Mouse (Mus musculus) embryonic stem cell, embryonic (primary cell): ENCODE results near the gene Fxyd5.

Experiments
- CTCF ChIA-PET, 4 experiments: fragments of 300-600 bp in 2 of 4; fragments of 350-600 bp in 2 of 4; sonication (Branson Sonifier 250); formaldehyde crosslinking; loops; one replicate each; lab custom pipeline; 2022; ENCODE audit warnings: inconsistent platforms in 2 of 4; lab: Charles Lee
- POLR2A ChIA-PET, 4 experiments: fragments of 300-600 bp in 2 of 4; fragments of 350-600 bp in 2 of 4; sonication (Branson Sonifier 250); formaldehyde crosslinking; loops; one replicate each; lab custom pipeline; 2022; ENCODE audit warnings: antibody characterized with exemption in 4 of 4, inconsistent platforms in 1 of 4; lab: Charles Lee

Fxyd5 gene

DNA sequence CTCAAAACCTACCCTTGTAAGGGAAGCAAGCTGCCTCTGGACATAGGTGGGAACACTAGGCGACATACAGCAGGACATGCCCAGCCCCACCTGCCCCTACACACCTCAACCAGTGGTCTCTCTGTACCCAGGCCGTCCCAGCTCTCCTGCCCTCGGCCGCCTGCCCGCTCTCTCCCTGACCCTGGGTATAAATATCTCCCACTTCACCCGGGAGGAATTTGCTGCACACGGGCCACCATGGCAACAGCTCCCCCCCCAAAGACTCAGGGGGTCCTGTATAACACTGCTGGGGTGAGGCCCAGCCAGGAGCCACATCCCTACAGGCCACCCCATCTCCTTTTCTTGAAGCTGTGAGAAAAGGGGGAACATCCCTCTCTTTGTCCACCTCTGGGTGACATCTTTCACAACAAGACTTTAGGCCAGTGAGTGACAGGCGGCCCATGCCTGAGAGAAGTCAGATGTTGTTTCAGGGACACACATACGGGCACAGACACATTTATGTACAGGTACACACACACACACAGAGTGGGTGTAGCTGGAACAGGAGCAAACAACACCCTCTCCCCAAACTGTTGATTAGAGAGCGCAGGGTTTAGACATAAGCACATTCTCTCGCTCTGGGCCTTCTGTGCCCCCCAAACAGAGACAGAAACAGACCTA, 12.5 kb upstream of the Fxyd5 start:
- ChIA-PET POLR2A (interaction anchor here in 2 of 4 experiments (0.5 to 2.0 kb wide), 3 partner anchors 13 to 141 kb away, joined by 3 to 5 read pairs (median 4); partner anchors contain the start of gene Fxyd5 (in 1 of the 2)), CTCF (interaction anchor here in 2 of 4 experiments (0.6 to 1.8 kb wide), 5 partner anchors 23 to 107 kb away, joined by 3 to 5 read pairs (median 4); no protein-coding TSS in a partner anchor)

DNA sequence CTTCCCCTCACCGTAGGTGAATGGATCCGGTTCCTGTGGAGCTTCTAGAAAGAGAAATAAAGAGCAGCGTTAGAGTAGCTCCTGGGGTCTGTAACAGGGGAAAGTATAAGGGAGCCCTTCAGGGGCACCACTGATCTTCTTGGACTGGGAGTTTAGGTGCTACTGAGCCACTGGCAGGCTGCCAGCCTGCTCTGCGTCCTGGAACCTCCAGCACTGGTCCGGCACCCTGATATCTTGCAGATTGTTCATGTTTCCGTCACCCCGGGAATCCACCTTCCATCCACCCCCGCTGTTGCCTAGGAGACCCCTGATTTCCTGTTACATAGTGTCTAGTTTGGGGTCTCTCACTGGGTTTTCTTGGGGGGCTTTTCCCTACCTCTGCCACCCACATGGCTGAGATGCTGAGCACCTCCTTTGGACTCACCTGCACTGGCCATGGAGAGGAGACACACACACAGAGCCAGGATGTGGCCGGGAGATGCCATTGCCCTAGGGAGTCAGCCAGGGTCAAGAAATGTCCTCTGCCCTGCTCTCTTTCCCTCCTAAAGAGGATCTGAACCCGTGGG, 11.7 kb upstream of the Fxyd5 start:
- ChIA-PET CTCF (interaction anchor here in 2 of 4 experiments (1.0 to 3.5 kb wide), 6 partner anchors 12 to 44 kb away, joined by 3 to 15 read pairs (median 9); partner anchors contain the start of gene Fxyd5 (in 1 of the 2)), POLR2A (interaction anchor here in 2 of 4 experiments (0.7 to 2.0 kb wide), 4 partner anchors 12 to 293 kb away, joined by 3 to 8 read pairs (median 4); partner anchors contain the start of gene Fxyd5 (in 1 of the 2))

DNA sequence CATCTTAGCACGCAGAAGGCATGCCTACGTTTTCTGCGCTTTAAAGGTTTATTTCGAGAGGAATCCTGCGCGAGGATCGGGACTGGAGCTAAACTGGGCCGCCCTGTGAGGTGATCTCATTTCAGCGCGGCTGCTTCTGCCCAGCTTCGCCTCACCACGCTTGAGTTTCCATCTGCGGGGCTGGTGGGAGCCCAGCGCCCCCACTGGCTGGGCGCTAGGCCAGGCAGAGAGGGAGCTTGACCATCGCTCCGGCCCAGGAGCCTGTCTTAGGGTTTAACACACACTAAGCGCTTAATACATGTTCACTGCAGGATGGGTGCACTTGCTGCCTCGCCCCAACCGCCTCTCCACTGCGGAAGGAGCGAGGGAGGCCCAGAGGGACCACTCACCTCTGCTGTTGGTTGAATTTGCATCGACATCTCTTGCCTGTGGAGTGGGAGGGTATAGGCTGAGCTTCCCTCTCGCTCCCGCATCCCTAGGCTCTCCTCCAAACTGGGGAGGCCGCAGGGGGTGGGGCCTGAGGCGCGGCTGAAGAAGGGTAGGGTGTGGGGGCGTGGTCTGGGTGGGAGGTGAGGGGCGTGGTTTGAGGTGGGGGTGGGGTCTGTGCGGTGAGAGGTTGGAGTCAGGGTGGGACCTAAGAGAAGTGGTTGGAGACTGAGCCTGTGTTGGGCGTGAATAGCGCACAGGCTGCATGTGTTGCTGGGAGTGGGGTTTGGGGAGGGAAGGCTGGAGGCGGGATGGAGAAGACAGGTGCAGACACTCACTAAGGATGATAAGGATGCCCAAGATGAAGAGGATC, 10.6 kb upstream of the Fxyd5 start:
- POLR2A ChIA-PET, result interaction anchor here (0.5 to 2.0 kb wide), 13 partner anchors 9 to 485 kb away, joined by 3 to 5 read pairs (median 3); partner anchors contain the start of genes Fam187b (in 1 of the 4), Fxyd5 (in 1 of the 4) and Haus5 (in 1 of the 4)
- CTCF ChIA-PET, result interaction anchor here (0.6 to 3.5 kb wide), 27 partner anchors 10 to 731 kb away, joined by 3 to 15 read pairs (median 4); partner anchors contain the start of genes E130208F15Rik (in 1 of the 4), Fam187b (in 1 of the 4) and Fxyd5 (in 1 of the 4)

DNA sequence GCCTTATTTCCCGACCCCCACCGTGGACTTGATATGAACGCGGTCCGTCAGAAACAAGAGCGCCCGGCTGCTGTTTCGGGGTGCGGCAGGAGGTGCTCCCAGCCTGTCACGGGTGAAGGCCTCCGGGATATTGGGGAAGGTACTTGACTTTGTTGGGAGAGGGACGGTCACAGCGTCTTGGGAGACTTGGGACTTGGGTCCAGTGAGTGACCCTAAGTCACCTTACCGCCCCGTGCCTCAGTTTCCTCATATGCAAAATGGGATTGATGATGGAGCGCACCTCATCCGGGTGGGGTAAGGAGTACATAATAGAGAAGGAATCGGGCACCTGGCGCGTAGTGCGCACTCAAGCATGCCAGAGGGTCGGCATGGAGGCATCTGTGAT, 10.0 kb upstream of the Fxyd5 start:
- CTCF ChIA-PET, result interaction anchor here (0.6 to 3.5 kb wide), 24 partner anchors 10 to 731 kb away, joined by 3 to 15 read pairs (median 4); partner anchors contain the start of genes E130208F15Rik (in 1 of the 4) and Fam187b (in 1 of the 4)
- POLR2A ChIA-PET, result interaction anchor here (0.5 to 1.1 kb wide), 10 partner anchors 11 to 485 kb away, joined by 3 to 5 read pairs (median 3); partner anchors contain the start of genes Fam187b (in 1 of the 4) and Haus5 (in 1 of the 4)

DNA sequence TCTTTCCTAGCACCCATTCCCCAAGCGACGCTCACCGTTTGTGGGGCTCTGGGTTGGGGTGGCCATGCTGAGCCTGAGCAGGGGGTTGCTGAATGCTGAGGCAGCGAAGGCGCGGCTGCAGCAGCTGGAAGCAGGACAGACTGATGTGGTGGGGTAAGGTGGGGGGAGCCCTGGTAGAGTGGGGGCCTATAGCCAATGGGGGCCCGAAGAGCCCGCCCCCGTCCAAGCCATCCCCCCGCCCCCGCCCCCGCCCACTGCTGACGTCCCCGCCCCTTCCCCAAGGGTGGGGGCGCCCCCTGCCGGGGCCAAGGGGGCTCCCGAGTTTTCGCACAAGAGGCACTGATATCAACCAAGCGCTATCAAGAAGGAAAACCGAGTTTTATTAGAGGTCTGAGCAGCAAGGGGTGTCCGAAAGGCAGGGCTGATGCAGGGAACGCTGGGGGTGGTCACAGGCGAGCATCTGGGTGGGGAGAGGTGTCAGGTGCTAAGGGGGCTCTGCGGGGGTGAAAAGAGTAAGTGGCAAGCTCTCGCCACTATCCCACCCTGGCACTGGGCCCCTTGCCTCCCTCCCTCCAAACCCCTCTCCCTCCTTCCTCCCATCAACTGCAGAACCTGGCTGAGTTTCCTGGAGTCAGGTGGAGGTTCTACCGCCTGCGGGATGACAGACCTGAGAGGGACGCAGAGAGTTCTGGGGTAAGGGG, 9.2 kb upstream of the Fxyd5 start, which contains the start of gene Fxyd7:
Gene Fxyd7 (minus strand): TSS at position 147 of the 701 bp plus-strand sequence.
- ChIA-PET CTCF (interaction anchor here in 3 of 4 experiments (0.6 to 3.5 kb wide), 14 partner anchors 9 to 105 kb away, joined by 3 to 15 read pairs (median 3); no protein-coding TSS in a partner anchor), POLR2A (interaction anchor here in 2 of 4 experiments (0.5 to 0.9 kb wide), 4 partner anchors 16 to 382 kb away, joined by 3 to 4 read pairs (median 4); no protein-coding TSS in a partner anchor)

DNA sequence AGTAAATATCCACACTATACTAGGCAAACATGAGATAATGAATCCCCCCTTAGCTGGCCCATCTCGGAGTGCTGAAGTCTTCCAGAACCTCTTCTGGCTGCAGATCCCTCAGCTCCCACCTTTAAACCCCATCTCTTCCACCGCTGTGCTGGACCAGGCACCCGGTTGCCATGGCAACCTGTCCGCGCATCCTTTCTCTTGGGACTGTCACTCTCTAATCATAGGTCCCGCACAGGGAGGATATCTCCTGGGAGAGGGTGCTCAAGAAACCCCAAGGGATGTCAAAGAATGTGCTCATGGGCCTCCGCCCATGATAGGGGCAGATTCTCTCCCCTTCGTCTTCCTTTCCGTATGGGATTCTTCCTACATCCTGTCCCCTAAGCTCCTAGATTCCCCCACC, 8.6 kb upstream of the Fxyd5 start:
- ChIA-PET CTCF (interaction anchor here in 2 of 4 experiments (0.7 to 3.5 kb wide), 7 partner anchors 9 to 106 kb away, joined by 3 to 11 read pairs (median 3); no protein-coding TSS in a partner anchor), POLR2A (interaction anchor here in 2 of 4 experiments (0.5 to 0.9 kb wide), 3 partner anchors 16 to 382 kb away, joined by 3 to 4 read pairs (median 4); no protein-coding TSS in a partner anchor)

DNA sequence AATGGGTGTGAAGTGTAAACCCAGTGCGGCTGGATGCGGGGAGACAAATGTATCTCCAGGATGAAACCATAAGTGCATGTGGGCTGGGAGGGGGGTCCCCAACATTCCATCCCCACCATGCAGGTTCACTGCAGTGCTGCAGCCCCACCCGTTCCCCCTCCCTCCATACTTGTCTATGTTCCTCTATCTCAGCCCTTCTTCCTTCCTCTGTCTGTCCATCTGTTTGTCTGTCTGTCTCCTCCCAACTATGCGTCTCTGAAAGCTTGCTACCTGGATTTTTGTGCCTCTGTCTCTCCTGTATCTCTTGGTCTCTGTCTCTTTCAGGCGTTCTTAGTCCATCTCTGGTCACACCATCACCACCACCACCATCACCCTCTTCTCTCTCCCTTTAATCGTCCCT, 8.2 kb upstream of the Fxyd5 start:
- CTCF ChIA-PET, result interaction anchor here in 2 of 4 experiments (0.7 to 3.5 kb wide), 7 partner anchors 9 to 106 kb away, joined by 3 to 11 read pairs (median 3); partner anchors contain the start of gene Lgi4 (in 1 of the 2)
- POLR2A ChIA-PET, result interaction anchor here in 1 of 4 experiments (0.9 kb wide), 1 partner anchor 17 kb away, joined by 3 read pairs; no protein-coding TSS in a partner anchor

DNA sequence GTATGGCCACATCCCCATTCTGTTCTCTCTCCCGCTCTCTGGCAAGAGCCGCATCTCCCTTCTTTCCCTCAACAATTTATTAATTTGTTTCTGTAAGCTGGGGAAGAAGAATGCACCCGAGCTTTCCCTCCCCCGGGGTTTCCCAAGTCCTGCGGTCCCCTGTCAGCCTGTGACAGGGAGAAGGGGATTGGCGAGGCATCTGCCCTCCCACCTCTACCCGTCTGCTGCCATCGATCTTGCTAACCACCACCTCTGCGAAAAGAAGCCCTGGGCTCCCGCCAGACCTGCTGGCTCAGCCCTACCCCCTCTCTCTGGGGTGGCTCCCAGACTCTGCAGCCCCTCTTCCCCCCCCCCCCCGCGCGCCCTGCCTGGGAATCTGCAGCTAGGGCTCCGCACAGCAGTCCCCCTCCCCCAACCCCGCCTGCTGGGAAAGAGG, 7.6 kb upstream of the Fxyd5 start:
- ChIA-PET CTCF (interaction anchor here in 1 of 4 experiments (1.0 to 1.3 kb wide), 3 partner anchors 8 to 35 kb away, joined by 3 to 6 read pairs (median 5); partner anchors contain the start of gene Lgi4), POLR2A (interaction anchor here in 1 of 4 experiments (0.8 kb wide), 1 partner anchor 15 kb away, joined by 3 read pairs; no protein-coding TSS in a partner anchor)

DNA sequence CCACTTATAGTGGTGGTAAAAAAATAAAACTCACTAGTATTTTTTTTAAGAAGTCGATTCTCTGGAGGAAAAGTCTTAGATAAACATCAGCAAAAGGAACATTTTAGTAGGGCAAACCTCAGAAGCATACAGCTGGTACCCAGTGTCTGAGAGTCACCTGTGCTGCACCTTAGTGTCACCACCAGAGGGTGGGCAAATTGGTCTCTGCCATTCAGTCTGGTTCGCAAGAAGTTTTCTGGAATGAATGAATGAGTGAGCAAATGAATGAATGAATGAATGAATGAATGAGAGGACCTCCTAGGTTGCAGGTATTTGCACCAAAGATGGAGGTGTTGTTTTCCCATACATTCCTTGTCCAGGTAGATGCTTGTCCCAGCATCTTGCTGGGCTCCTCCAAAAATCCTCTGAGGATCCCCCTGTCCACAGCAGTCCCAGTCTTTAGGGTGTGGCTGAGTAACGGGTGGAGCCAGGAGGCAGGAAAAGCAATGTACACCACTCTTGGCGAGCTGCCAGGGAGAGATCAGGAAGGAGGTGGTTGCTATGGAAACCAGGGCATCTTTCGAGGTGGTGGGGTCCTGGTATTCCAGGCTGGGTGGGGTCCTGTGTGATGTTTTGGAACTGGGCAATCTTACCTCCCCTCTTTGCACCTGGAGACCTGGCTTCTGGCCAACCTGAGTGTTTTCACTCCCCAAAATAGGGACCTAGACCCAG, 7.0 kb upstream of the Fxyd5 start:
- ChIA-PET POLR2A (interaction anchor here in 1 of 4 experiments (0.8 kb wide), 1 partner anchor 16 kb away, joined by 3 read pairs; no protein-coding TSS in a partner anchor), CTCF (interaction anchor here in 2 of 4 experiments (1.2 to 1.3 kb wide), 2 partner anchors 10 to 29 kb away, joined by 3 to 5 read pairs; partner anchors contain the start of gene Lgi4 (in 1 of the 2))

DNA sequence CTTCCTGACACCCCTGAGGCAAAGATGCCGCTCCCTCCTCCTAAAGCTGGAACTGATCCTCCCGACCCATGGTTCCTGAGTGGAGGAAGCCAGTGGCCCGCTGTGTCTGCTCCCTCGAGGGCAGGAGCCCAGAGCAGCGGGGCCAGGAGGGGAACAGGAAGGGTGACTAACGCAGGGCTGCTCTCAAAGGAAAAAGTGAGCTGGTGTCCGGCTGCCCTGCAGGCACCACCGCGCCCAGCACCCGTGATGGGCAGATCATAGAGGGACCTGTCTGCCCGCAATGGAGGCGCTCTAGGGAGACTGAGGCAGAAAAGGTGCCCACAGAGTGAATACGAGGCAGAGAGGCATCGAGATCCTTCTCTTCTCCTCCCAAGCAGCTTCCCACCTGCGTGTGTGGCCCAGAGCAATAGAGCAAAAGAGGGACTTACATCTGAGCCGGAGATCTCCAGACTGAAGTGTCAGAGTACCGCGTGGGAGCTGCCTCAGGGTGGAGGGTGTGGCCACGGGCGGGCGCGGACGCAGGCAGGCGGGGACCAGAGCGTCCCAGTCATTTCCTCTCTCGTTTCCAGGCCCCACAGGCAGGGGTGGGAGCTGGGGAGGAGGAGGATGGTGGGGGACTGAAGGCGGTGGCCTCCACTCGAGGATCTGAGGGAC, 492 bp downstream of the Fxyd5 start:
- CTCF ChIA-PET, result interaction anchor here (0.5 to 2.0 kb wide), 15 partner anchors 9 to 951 kb away, joined by 3 to 12 read pairs (median 4); no protein-coding TSS in a partner anchor
- POLR2A ChIA-PET, result interaction anchor here in 3 of 4 experiments (0.7 to 1.5 kb wide), 7 partner anchors 9 to 596 kb away, joined by 3 to 5 read pairs (median 3); partner anchors contain the start of gene Gramd1a (in 1 of the 3)

DNA sequence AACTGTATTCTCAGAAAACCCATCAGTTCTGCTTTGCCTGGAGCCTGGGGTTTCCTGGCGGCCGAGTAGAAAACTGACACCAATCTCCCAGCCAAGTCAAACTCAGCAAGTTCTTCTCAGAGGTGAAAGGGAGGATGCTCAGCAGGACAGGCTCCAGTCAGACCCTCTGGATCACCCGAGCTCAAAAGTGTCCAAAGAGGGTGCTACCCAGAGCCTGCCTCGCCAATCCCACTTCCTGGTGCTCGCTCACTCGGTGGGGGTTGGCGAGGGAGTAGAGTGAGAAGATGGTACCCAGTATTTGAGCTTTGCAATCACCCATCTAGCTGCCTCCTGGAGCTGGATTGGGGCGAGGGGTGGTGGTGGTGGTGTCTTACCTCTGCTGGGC, 1.3 kb downstream of the Fxyd5 start:
- ChIA-PET POLR2A (interaction anchor here in 2 of 4 experiments (0.7 to 1.5 kb wide), 5 partner anchors 12 to 254 kb away, joined by 3 to 5 read pairs (median 3); partner anchors contain the start of gene Gramd1a (in 1 of the 2)), CTCF (interaction anchor here in 3 of 4 experiments (0.5 to 2.0 kb wide), 7 partner anchors 10 to 263 kb away, joined by 3 to 7 read pairs (median 5); no protein-coding TSS in a partner anchor)

DNA sequence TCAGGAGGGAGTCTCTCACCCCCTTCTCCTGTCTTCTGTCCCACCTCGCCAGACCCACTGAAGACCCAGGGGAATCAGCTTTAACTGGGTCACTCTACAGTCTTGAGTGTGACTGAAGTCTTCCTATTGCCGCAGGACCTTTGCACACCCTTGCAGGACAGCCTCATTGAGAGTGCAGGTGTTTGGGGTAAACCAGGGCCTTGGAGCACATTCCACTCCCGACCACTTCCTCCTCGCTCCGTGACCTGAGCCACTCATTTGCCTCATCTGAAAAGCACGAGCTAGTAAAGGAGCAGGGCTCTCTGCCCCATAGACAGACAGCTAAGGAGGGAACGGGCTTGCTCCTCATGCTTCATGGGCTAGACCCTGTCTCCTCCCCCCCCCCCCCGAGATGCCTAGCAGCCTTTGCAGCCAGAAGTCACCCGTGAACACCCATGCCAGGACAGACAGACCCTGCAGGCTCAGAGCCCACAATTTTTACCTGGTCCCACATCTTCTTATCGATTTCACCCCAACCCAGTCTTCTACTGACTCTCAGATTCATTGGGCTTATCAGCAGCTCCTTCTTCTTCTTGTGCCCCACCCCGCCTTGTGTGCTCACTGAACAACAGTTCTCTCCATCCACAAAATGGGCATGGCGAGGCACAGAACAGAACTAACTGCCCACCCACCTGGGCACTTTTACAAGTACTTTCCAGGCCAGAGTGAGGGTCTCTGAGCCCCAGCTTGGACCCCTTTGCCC, 1.8 kb downstream of the Fxyd5 start:
- POLR2A ChIA-PET, result interaction anchor here in 2 of 4 experiments (0.6 to 0.9 kb wide), 2 partner anchors 13 to 86 kb away, joined by 3 to 6 read pairs; no protein-coding TSS in a partner anchor
- CTCF ChIA-PET, result interaction anchor here in 2 of 4 experiments (1.2 to 2.0 kb wide), 3 partner anchors 12 to 64 kb away, joined by 3 to 7 read pairs (median 4); no protein-coding TSS in a partner anchor

DNA sequence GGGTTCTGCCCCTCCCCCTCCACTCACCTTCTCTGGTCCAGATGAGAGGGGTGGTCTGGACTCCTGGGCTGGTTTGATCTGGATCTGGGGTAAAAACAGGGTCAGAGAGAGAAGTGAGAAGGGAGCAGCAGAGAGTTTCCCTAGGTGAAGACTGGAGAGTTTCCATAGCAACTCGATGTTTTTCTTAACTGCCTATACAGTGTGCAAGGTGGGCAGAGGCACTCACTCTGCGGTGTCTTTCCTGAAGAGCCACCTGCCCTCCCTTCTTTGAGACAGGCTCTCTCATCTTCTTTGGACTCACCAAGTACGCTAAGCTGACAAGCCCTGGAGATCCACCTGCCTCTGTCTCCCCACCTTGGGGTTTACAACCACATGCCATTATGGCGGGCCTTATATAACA, 3.3 kb downstream of the Fxyd5 start:
- ChIA-PET CTCF (interaction anchor here in 1 of 4 experiments (0.8 kb wide), 1 partner anchor 135 kb away, joined by 3 read pairs; no protein-coding TSS in a partner anchor), POLR2A (interaction anchor here in 1 of 4 experiments (1.0 kb wide), 1 partner anchor 253 kb away, joined by 3 read pairs; no protein-coding TSS in a partner anchor)

DNA sequence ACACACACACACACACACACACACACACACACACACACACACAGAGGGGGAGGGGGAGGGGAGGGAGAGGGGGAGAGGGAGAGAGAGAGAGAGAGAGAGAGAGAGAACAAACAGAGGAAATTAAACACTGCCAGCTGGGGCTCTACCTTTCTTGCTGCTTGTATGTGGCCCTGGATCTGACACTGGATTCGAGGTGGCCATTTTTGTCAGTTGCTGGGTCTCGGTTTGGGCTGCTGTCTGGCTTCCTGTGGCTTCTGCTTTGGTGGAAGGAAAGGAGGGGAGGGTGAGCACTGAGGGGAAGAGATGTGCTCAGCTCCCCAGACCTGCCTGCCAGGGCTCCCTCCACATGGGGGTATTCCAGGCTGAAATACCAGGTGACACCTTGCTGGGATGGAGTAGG, 4.6 kb downstream of the Fxyd5 start:
- ChIA-PET POLR2A (interaction anchor here in 3 of 4 experiments (0.6 to 1.8 kb wide), 9 partner anchors 9 to 306 kb away, joined by 3 to 5 read pairs (median 4); partner anchors contain the start of gene Ffar1 (in 1 of the 3)), CTCF (interaction anchor here in 2 of 4 experiments (0.6 to 1.4 kb wide), 5 partner anchors 9 to 232 kb away, joined by 4 to 8 read pairs (median 5); partner anchors contain the start of gene Lgi4 (in 1 of the 2))
